Mouse (Mus musculus): Measurements from ENCODE around the gene Hinfp. TPM values are rescaled to one million over a fixed set of nuclear protein-coding genes. Genes with fewer than 3 reads are reported as not detected.
A peak's percentile ranks its signal among the peaks of the same experiment; 100 is the strongest.

Hinfp gene
- polyA plus RNA-seq, 1 experiment from 2014 or later, result 28.4 TPM

DNA sequence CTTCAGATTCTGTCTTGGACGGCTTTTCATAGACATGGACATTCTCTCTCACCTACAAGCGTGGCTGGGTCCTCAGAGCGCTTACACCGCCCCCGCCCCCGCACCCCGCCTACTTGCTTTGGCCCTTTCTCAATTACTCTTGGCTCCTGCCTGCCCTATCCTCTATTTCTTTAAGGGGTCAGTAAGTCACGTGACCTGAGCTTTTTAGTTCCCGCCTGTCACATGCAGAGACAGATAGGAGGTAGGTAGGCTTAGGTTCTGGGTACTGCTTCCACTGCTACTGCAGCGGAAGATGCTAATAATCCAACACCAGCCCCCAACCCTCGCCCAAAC is 16.5 kb downstream of the Hinfp start:
- 7% methylated on average over 11 of the region's 11 CpGs for WGBS

DNA sequence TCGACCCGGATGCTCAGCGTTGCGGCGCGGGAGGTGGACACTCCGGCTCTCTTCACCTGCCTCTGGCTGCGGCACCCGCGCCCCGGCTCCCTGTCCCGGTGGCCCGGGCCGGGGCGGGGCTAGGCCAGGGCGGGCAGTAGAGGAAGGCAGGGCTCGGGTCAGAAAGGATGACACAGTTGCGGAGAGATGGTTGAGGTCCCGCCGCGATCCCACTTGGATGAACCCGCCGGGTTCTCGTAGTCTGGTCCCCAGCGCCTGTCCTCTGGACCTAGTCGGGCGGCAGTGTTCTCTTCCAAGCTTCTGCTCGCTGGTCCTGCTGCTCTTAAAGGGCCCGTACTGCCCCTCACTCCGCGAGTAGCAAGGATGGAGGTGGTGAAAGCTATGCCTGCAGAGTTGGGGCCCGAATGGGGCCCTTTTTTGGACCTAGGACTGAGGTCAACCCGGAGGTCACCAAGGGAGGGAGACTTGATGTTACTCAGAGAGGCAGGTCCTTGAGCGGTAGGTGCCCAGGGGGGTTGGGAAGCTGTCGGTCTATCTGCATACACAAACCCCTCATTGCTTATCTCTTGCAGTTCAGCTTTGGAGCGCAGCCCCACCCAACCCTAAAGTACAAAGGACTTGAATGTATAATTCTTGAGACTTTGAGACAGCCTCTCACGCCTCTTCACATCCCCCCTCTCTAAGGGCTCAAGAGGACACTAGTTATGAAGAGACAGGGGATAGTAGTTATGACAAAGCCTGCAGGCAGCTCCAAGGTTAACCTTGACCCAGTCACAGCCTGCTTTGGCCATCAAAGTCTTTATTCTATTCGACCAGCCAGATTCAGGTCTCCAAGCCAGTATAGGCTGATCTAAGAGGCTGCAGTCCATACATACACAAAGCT is 17.2 kb downstream of the Hinfp start, which contains the start of gene Abcg4:
Gene Abcg4 (minus strand): TSS at position 540 of the 883 bp plus-strand sequence.
- no peaks in the 10 kb centered on the region for H3K9me3 ChIP-seq (ENCODE audit: control insufficient read depth, low read length)
- H3K4me1 ChIP-seq (ENCODE audit: control insufficient read depth, insufficient read depth, low read length), result peaks cover 18% of the 10 kb centered on the region; the same call in 1 of the 2 replicates
- H3K27ac ChIP-seq (replicated peaks; ENCODE audit: low read depth, low read length), result no peak within 1 kb of the TSS
- ATAC-seq (ENCODE audit: insufficient number of reproducible peaks, low FRiP score, low TSS enrichment, low read depth) (peak; percentile 60), DNase-seq (ENCODE audit: low spot score) (peak; percentile 59)
- H3K36me3 ChIP-seq (ENCODE audit: control insufficient read depth, insufficient read depth, low read length), result peaks cover 13% of the 10 kb centered on the region
- peaks cover 20% of the 10 kb centered on the region for H3K27me3 ChIP-seq (ENCODE audit: control insufficient read depth, insufficient read depth, low read length)
- WGBS, result 2% methylated on average over 38 of the region's 38 CpGs
- H3K4me2 ChIP-seq (ENCODE audit: low read depth, severe bottlenecking), result peak within 1 kb of the TSS; percentile 99
- H3K4me3 ChIP-seq (ENCODE audit: low read depth, low read length), result peak within 1 kb of the TSS; percentile 82
- peak within 1 kb of the TSS; percentile 73 for H3K9ac ChIP-seq (ENCODE audit: low read length)

More for the DNA sequence above, 16.5 kb downstream of the Hinfp start:
- H3K4me2 ChIP-seq (ENCODE audit: low read depth, severe bottlenecking), result peak overlapping the region; percentile 99
- ATAC-seq (ENCODE audit: insufficient number of reproducible peaks, low FRiP score, low TSS enrichment, low read depth) (no peak), DNase-seq (ENCODE audit: low spot score) (peak; percentile 23)
- peak overlapping the region; percentile 82 for H3K4me3 ChIP-seq (ENCODE audit: low read depth, low read length)
- H3K9ac ChIP-seq (ENCODE audit: low read length), result no peak overlapping the region
- H3K36me3 ChIP-seq (ENCODE audit: control insufficient read depth, insufficient read depth, low read length), result peaks cover 16% of the 10 kb centered on the region
- no peaks in the 10 kb centered on the region for H3K9me3 ChIP-seq (ENCODE audit: control insufficient read depth, low read length)
- peaks cover 20% of the 10 kb centered on the region for H3K27me3 ChIP-seq (ENCODE audit: control insufficient read depth, insufficient read depth, low read length)
- H3K4me1 ChIP-seq (ENCODE audit: control insufficient read depth, insufficient read depth, low read length), result peaks cover 18% of the 10 kb centered on the region; the same call in 1 of the 2 replicates
- H3K27ac ChIP-seq (replicated peaks; ENCODE audit: low read depth, low read length), result no peak overlapping the region

- Histone ChIP-seq H3K36me3 (ENCODE audit: control insufficient read depth, insufficient read depth, low read length) (peaks cover 10% of the 10 kb centered on the region), H3K9me3 (ENCODE audit: control insufficient read depth, low read length) (no peaks in the 10 kb centered on the region), H3K4me3 (ENCODE audit: low read depth, low read length) (peak overlapping the region; percentile 82), H3K9ac (ENCODE audit: low read length) (peak overlapping the region; percentile 73), H3K27me3 (ENCODE audit: control insufficient read depth, insufficient read depth, low read length) (peaks cover 20% of the 10 kb centered on the region), H3K4me1 (ENCODE audit: control insufficient read depth, insufficient read depth, low read length) (peaks cover 18% of the 10 kb centered on the region; the same call in 1 of the 2 replicates), H3K4me2 (ENCODE audit: low read depth, severe bottlenecking) (peak overlapping the region; percentile 99), H3K27ac (replicated peaks; ENCODE audit: low read depth, low read length) (no peak overlapping the region)
- peak; percentile 60 for ATAC-seq (ENCODE audit: insufficient number of reproducible peaks, low FRiP score, low TSS enrichment, low read depth)
- peak; percentile 69 for DNase-seq (ENCODE audit: low spot score)
- under 1% methylated on average over 46 of the region's 47 CpGs for WGBS
Measured at GRCm38 (mm10) chr9:44287401-44288075, 17.9 kb downstream of the Hinfp start.

GRCm38 (mm10) chr9:44287003-44287400 is 18.5 kb downstream of the Hinfp start:
- Histone ChIP-seq H3K4me1 (ENCODE audit: control insufficient read depth, insufficient read depth, low read length) (peaks cover 18% of the 10 kb centered on the region; the same call in 1 of the 2 replicates), H3K4me3 (ENCODE audit: low read depth, low read length) (peak overlapping the region; percentile 82), H3K36me3 (ENCODE audit: control insufficient read depth, insufficient read depth, low read length) (peaks cover 8% of the 10 kb centered on the region), H3K9me3 (ENCODE audit: control insufficient read depth, low read length) (no peaks in the 10 kb centered on the region), H3K27ac (replicated peaks; ENCODE audit: low read depth, low read length) (no peak overlapping the region), H3K9ac (ENCODE audit: low read length) (peak overlapping the region; percentile 73), H3K27me3 (ENCODE audit: control insufficient read depth, insufficient read depth, low read length) (peaks cover 20% of the 10 kb centered on the region), H3K4me2 (ENCODE audit: low read depth, severe bottlenecking) (peak overlapping the region; percentile 99)
- no peak for DNase-seq (ENCODE audit: low spot score)
- 4% methylated on average over 11 of the region's 11 CpGs for WGBS
- ATAC-seq (ENCODE audit: insufficient number of reproducible peaks, low FRiP score, low TSS enrichment, low read depth), result 0 out of 2 replicates have a peak, but pooled peaks have one; percentile 3

GRCm38 (mm10) chr9:44286256-44286850 is 19.1 kb downstream of the Hinfp start:
- Histone ChIP-seq H3K9me3 (ENCODE audit: control insufficient read depth, low read length) (no peaks in the 10 kb centered on the region), H3K9ac (ENCODE audit: low read length) (no peak overlapping the region), H3K4me3 (ENCODE audit: low read depth, low read length) (no peak overlapping the region), H3K27me3 (ENCODE audit: control insufficient read depth, insufficient read depth, low read length) (peaks cover 20% of the 10 kb centered on the region), H3K4me2 (ENCODE audit: low read depth, severe bottlenecking) (no peak overlapping the region), H3K36me3 (ENCODE audit: control insufficient read depth, insufficient read depth, low read length) (peaks cover 6% of the 10 kb centered on the region), H3K27ac (replicated peaks; ENCODE audit: low read depth, low read length) (no peak overlapping the region), H3K4me1 (ENCODE audit: control insufficient read depth, insufficient read depth, low read length) (peaks cover 18% of the 10 kb centered on the region; the same call in 1 of the 2 replicates)
- no peak for ATAC-seq (ENCODE audit: insufficient number of reproducible peaks, low FRiP score, low TSS enrichment, low read depth)
- 15% methylated on average over 6 of the region's 6 CpGs for WGBS
- no peak for DNase-seq (ENCODE audit: low spot score)

DNA sequence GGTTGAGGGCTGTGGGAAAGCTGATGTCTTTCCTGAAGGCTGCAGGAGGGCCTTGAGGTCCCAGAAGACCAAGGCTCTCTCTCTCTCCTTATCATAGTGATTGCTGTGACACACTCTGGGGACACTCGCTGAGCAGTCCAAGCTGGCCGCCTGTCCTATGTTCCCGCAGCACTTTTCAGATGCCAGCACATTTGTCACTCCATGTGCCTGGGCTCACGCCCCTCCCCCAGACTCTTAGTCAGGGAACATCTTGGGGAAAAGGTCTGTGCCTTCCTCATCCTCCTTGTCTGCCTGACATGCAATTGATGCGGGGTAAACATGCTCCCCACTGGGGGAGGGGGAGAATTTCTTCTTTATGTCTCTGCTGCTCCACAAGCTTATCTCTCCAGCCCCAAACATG is 22.3 kb downstream of the Hinfp start:
- WGBS, result 70% methylated on average over 5 of the region's 5 CpGs
- Histone ChIP-seq H3K4me1 (ENCODE audit: control insufficient read depth, insufficient read depth, low read length) (peaks cover 8% of the 10 kb centered on the region; the same call in 1 of the 2 replicates), H3K9me3 (ENCODE audit: control insufficient read depth, low read length) (no peaks in the 10 kb centered on the region; the same call in 1 of the 2 replicates), H3K27me3 (ENCODE audit: control insufficient read depth, insufficient read depth, low read length) (peaks cover 12% of the 10 kb centered on the region), H3K4me3 (ENCODE audit: low read depth, low read length) (no peak overlapping the region), H3K9ac (ENCODE audit: low read length) (no peak overlapping the region), H3K27ac (replicated peaks; ENCODE audit: low read depth, low read length) (no peak overlapping the region), H3K4me2 (ENCODE audit: low read depth, severe bottlenecking) (no peak overlapping the region), H3K36me3 (ENCODE audit: control insufficient read depth, insufficient read depth, low read length) (no peaks in the 10 kb centered on the region)
- ATAC-seq (ENCODE audit: insufficient number of reproducible peaks, low FRiP score, low TSS enrichment, low read depth) (no peak), DNase-seq (ENCODE audit: low spot score) (no peak)

DNA sequence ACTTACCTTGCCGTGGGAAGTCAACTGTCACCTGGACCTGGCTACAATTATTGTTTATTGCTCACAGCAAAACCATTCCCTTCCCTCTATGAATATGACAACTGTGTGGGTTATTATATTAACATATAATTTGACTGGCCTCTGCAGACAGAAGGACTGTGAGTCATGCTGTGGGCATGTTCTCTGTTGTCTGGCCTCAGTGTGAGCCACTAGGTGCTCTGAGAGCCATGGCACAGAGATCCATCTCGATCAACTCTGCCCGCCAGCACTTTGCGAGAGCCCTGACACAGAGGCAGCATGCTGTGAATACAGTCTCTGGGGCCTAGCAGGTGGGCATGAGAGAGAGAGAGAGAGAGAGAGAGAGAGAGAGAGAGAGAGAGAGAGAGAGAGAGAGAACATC is 35.5 kb downstream of the Hinfp start:
- H3K36me3 ChIP-seq (ENCODE audit: control insufficient read depth, insufficient read depth, low read length), result no peaks in the 10 kb centered on the region
- no peak overlapping the region for H3K9ac ChIP-seq (ENCODE audit: low read length)
- WGBS, result 89% methylated on average over 4 of the region's 4 CpGs
- no peak for ATAC-seq (ENCODE audit: insufficient number of reproducible peaks, low FRiP score, low TSS enrichment, low read depth)
- no peak overlapping the region for H3K4me3 ChIP-seq (ENCODE audit: low read depth, low read length)
- DNase-seq (ENCODE audit: low spot score), result no peak
- H3K4me1 ChIP-seq (ENCODE audit: control insufficient read depth, insufficient read depth, low read length), result no peaks in the 10 kb centered on the region
- no peak overlapping the region for H3K27ac ChIP-seq (replicated peaks; ENCODE audit: low read depth, low read length)
- no peaks in the 10 kb centered on the region for H3K9me3 ChIP-seq (ENCODE audit: control insufficient read depth, low read length)
- H3K4me2 ChIP-seq (ENCODE audit: low read depth, severe bottlenecking), result no peak overlapping the region
- H3K27me3 ChIP-seq (ENCODE audit: control insufficient read depth, insufficient read depth, low read length), result no peaks in the 10 kb centered on the region; the same call in 1 of the 2 replicates

DNA sequence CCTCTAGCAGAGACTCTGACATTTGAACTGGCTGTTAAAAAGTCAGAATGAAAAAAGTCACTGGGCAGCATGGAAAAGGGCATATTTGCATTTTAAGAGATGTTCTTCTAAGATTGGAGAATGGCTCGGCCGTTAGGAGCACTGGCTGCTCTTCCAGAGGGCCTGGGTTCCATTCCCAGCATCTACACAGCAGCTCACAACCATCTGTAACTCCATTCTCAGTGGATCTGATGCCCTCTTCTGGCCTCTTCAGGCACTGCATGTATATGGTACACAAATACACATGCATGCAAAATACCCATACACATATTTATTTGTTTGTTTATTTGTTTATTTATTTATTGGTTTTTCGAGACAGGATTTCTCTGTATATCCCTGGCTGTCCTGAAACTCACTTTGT is 36.4 kb downstream of the Hinfp start:
- H3K27ac ChIP-seq (replicated peaks; ENCODE audit: low read depth, low read length), result no peak overlapping the region
- H3K9ac ChIP-seq (ENCODE audit: low read length), result no peak overlapping the region
- 83% methylated on average over 3 of the region's 3 CpGs for WGBS
- H3K9me3 ChIP-seq (ENCODE audit: control insufficient read depth, low read length), result no peaks in the 10 kb centered on the region
- no peaks in the 10 kb centered on the region for H3K36me3 ChIP-seq (ENCODE audit: control insufficient read depth, insufficient read depth, low read length)
- no peaks in the 10 kb centered on the region; the same call in 1 of the 2 replicates for H3K27me3 ChIP-seq (ENCODE audit: control insufficient read depth, insufficient read depth, low read length)
- H3K4me2 ChIP-seq (ENCODE audit: low read depth, severe bottlenecking), result no peak overlapping the region
- ATAC-seq (ENCODE audit: insufficient number of reproducible peaks, low FRiP score, low TSS enrichment, low read depth) (no peak), DNase-seq (ENCODE audit: low spot score) (peak; percentile 39)
- no peak overlapping the region for H3K4me3 ChIP-seq (ENCODE audit: low read depth, low read length)
- H3K4me1 ChIP-seq (ENCODE audit: control insufficient read depth, insufficient read depth, low read length), result no peaks in the 10 kb centered on the region

Measured in limb, embryonic 11.5 days (tissue).